Mouse (Mus musculus) spleen, embryonic (tissue): ENCODE results near the gene Gpc6.

Experiments used
- CTCF ChIA-PET: fragments of 350-600 bp; sonication (Branson Sonifier 250); formaldehyde crosslinking; loops from one replicate; lab custom pipeline; 2022; lab: Charles Lee

Gene Gpc6

GRCm38 (mm10) chr14:117061527-117061926, 136.4 kb downstream of the Gpc6 start:
- CTCF ChIA-PET, result no interaction called here

GRCm38 (mm10) chr14:117068179-117068578, 143.1 kb downstream of the Gpc6 start:
- CTCF ChIA-PET, result no interaction called here

- CTCF ChIA-PET, result no interaction called here
Observed at GRCm38 (mm10) chr14:117070470-117071085, 145.5 kb downstream of the Gpc6 start.

GRCm38 (mm10) chr14:117093586-117093985, 168.5 kb downstream of the Gpc6 start:
- CTCF ChIA-PET, result no interaction called here

GRCm38 (mm10) chr14:117106900-117107299, 181.8 kb downstream of the Gpc6 start:
- CTCF ChIA-PET, result no interaction called here

- CTCF ChIA-PET, result no interaction called here
Observed at GRCm38 (mm10) chr14:117113153-117113552, 188.0 kb downstream of the Gpc6 start.

- CTCF ChIA-PET, result no interaction called here
Observed at GRCm38 (mm10) chr14:117122036-117122435, 196.9 kb downstream of the Gpc6 start.

GRCm38 (mm10) chr14:117130334-117130733, 205.2 kb downstream of the Gpc6 start:
- CTCF ChIA-PET, result no interaction called here

- CTCF ChIA-PET, result no interaction called here
Observed at GRCm38 (mm10) chr14:117131324-117131723, 206.2 kb downstream of the Gpc6 start.

GRCm38 (mm10) chr14:117141077-117141848, 216.1 kb downstream of the Gpc6 start:
- CTCF ChIA-PET, result no interaction called here

- CTCF ChIA-PET, result no interaction called here
Observed at GRCm38 (mm10) chr14:117146089-117146488, 221.0 kb downstream of the Gpc6 start.

- CTCF ChIA-PET, result no interaction called here
Observed at GRCm38 (mm10) chr14:117146665-117147064, 221.6 kb downstream of the Gpc6 start.

GRCm38 (mm10) chr14:117151621-117152020, 226.5 kb downstream of the Gpc6 start:
- CTCF ChIA-PET, result no interaction called here

GRCm38 (mm10) chr14:117155884-117156465, 230.9 kb downstream of the Gpc6 start:
- CTCF ChIA-PET, result no interaction called here

- CTCF ChIA-PET, result no interaction called here
Observed at GRCm38 (mm10) chr14:117157426-117157825, 232.3 kb downstream of the Gpc6 start.

GRCm38 (mm10) chr14:117166350-117166749, 241.2 kb downstream of the Gpc6 start:
- CTCF ChIA-PET, result no interaction called here

- CTCF ChIA-PET, result no interaction called here
Observed at GRCm38 (mm10) chr14:117193364-117193763, 268.2 kb downstream of the Gpc6 start.

GRCm38 (mm10) chr14:117202012-117202411, 276.9 kb downstream of the Gpc6 start:
- CTCF ChIA-PET, result no interaction called here

GRCm38 (mm10) chr14:117203960-117204359, 278.8 kb downstream of the Gpc6 start:
- CTCF ChIA-PET, result no interaction called here

- CTCF ChIA-PET, result no interaction called here
Observed at GRCm38 (mm10) chr14:117214373-117214772, 289.3 kb downstream of the Gpc6 start.

GRCm38 (mm10) chr14:117226920-117227319, 301.8 kb downstream of the Gpc6 start:
- CTCF ChIA-PET, result no interaction called here

GRCm38 (mm10) chr14:117230476-117230875, 305.4 kb downstream of the Gpc6 start:
- CTCF ChIA-PET, result no interaction called here

GRCm38 (mm10) chr14:117238226-117238625, 313.1 kb downstream of the Gpc6 start:
- CTCF ChIA-PET, result no interaction called here
